22 mouse cellular contexts compared by ENCODE assay signal in the genomic region with DNA sequence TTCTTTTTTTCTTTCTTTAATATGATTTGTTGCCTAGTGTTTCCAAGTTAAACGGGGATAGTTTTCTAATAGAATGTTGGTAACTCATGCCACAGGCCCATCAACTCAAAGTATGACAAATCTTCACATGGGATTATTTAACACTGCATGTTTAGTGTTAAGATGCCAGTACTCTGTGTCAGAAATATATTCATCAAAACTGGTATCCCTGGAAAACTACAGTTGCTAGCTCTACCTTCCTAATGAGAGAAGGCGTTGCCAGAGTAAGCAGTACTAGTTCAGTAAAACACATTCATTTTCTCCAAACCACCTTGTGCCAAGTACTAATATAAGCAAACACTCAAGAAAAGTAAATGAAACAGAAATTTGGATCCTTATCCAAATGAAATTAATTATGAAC. TPM values are rescaled to one million over a fixed set of nuclear protein-coding genes. Genes with fewer than 3 reads are reported as not detected.
"Had no signal": no experiment of that assay in that cellular context is flagged by ENCODE, and none has a peak within 500 bp of the region (broad histone marks: within the 10 kb centered on the region; RNA-seq: fewer than 3 reads in every experiment).

No protein-coding gene starts in this region.

- H3K4me1 ChIP-seq: kidney, embryonic 15.5 days; midbrain, embryonic 12.5 days; neural tube, embryonic 13.5 days; stomach, embryonic 15.5 days had no signal

- H3K4me2 ChIP-seq: kidney, embryonic 15.5 days; liver, embryonic 13.5 days; midbrain, embryonic 12.5 days; neural tube, embryonic 13.5 days; stomach, embryonic 15.5 days had no signal

- H3K9me3 ChIP-seq: kidney, embryonic 15.5 days; liver, embryonic 13.5 days; midbrain, embryonic 12.5 days; neural tube, embryonic 13.5 days; stomach, embryonic 15.5 days had no signal

- H3K27ac ChIP-seq: kidney, embryonic 15.5 days; left cerebral cortex, adult 2 months; liver, embryonic 13.5 days; macrophage; midbrain, embryonic 12.5 days; neural tube, embryonic 13.5 days; stomach, embryonic 15.5 days had no signal

- DNase-seq: kidney, adult 8-10 months; kidney, postnatal 10 days; kidney, postnatal 36 days; layer of hippocampus, postnatal 36 days; liver, embryonic 13.5 days; lung, adult 2 months; lung, postnatal 10 days; retina, postnatal 1 day; right cerebral cortex, postnatal 25 days; spleen, adult 18-20 months; thymus, adult 2 months; thymus, postnatal 14 days; thymus, postnatal 4 days had no signal

- H3K4me3 ChIP-seq: kidney, embryonic 15.5 days; left cerebral cortex, adult 2 months; liver, embryonic 13.5 days; midbrain, embryonic 12.5 days; myocyte; neural tube, embryonic 13.5 days; stomach, embryonic 15.5 days had no signal

- H3K9ac ChIP-seq: kidney, embryonic 15.5 days; liver, embryonic 13.5 days; midbrain, embryonic 12.5 days; neural tube, embryonic 13.5 days; stomach, embryonic 15.5 days had no signal

- ATAC-seq: midbrain, embryonic 16.5 days had no signal

- H3K27me3 ChIP-seq: kidney, embryonic 15.5 days; liver, embryonic 13.5 days; midbrain, embryonic 12.5 days; neural tube, embryonic 13.5 days; stomach, embryonic 15.5 days had no signal

RNA-seq across cellular contexts. Expression of gene Agbl3, which starts 10.2 kb away (rescaled TPM):
- total RNA-seq: monocyte, adult 5-6 weeks had no signal
